Mouse (Mus musculus) myocyte (in vitro differentiated cells): ENCODE results near the gene Zmynd10. TPM values are rescaled to one million over a fixed set of nuclear protein-coding genes. Genes with fewer than 3 reads are reported as not detected.
"Not testable (repeated sequence)": the region's sequence is repeated elsewhere in the genome, so short reads cannot be mapped to it uniquely, and the experiment has no call there.

Experiments
- H3K27me3 ChIP-seq: one replicate; pipeline ENCODE4 v1.6.1; 2011; ENCODE audit not compliant: control insufficient read depth, insufficient read depth, insufficient read length
- H3K36me3 ChIP-seq: one replicate; pipeline ENCODE4 v1.6.1; 2011; ENCODE audit not compliant: control insufficient read depth, insufficient read depth
- H3K4me2 ChIP-seq: one replicate; pipeline ENCODE4 v1.6.1; 2011; ENCODE audit warnings: low read depth, control low read depth
- H3K4me3 ChIP-seq: one replicate; pipeline ENCODE4 v1.5.1; 2011; ENCODE audit warnings: mild to moderate bottlenecking, control low read depth, moderate library complexity
- H3K79me2 ChIP-seq: one replicate; pipeline ENCODE4 v1.6.1; 2011; ENCODE audit not compliant: control insufficient read depth, insufficient read depth
- H3ac ChIP-seq: one replicate; pipeline ENCODE4 v1.6.1; 2011; ENCODE audit not compliant: control insufficient read depth, insufficient read length
- CEBPB ChIP-seq: IDR thresholded peaks from 2 replicates; pipeline ENCODE4 v1.6.1; 2011; ENCODE audit warnings: mild to moderate bottlenecking, moderate library complexity; ENCODE audit not compliant: poor library complexity, insufficient read depth, severe bottlenecking
- E2F4 ChIP-seq: IDR thresholded peaks from one replicate; pipeline ENCODE4 v1.6.1; 2011; ENCODE audit warnings: mild to moderate bottlenecking, control low read depth, moderate library complexity; ENCODE audit not compliant: insufficient read depth
- MAX ChIP-seq: IDR thresholded peaks from one replicate; pipeline ENCODE4 v1.6.1; 2011; ENCODE audit warnings: low read depth, mild to moderate bottlenecking, control low read depth
- MYOD1 ChIP-seq, 3 experiments: IDR thresholded peaks; one replicate each; pipeline ENCODE4 v1.6.1; 2011; ENCODE audit warnings: control low read depth in 2 of 3, low read depth in 2 of 3, mild to moderate bottlenecking in 2 of 3, moderate library complexity in 1 of 3; ENCODE audit not compliant: insufficient read length in 2 of 3, control insufficient read depth in 1 of 3
- MYOG ChIP-seq, 3 experiments: IDR thresholded peaks; one replicate each; pipeline ENCODE4 v1.6.1; 2011; ENCODE audit warnings: control low read depth in 2 of 3, low read depth in 2 of 3, mild to moderate bottlenecking in 2 of 3; ENCODE audit not compliant: insufficient read length in 2 of 3, control insufficient read depth in 1 of 3, insufficient read depth in 1 of 3
- POLR2A ChIP-seq: IDR thresholded peaks from one replicate; pipeline ENCODE4 v1.6.1; 2011; ENCODE audit warnings: low read depth, mild to moderate bottlenecking, control low read depth, moderate library complexity; ENCODE audit not compliant: insufficient read length
- POLR2AphosphoS2 ChIP-seq: IDR thresholded peaks from one replicate; pipeline ENCODE4 v1.6.1; 2011; ENCODE audit warnings: low read depth, control low read depth; ENCODE audit not compliant: insufficient read length
- REST ChIP-seq: IDR thresholded peaks from one replicate; pipeline ENCODE4 v1.6.1; 2011; ENCODE audit warnings: mild to moderate bottlenecking, control low read depth, moderate library complexity; ENCODE audit not compliant: insufficient read depth, insufficient read length
- SRF ChIP-seq: IDR thresholded peaks from one replicate; pipeline ENCODE4 v1.6.1; 2011; ENCODE audit warnings: low read depth; ENCODE audit not compliant: control insufficient read depth, insufficient read length
- TCF12 ChIP-seq: IDR thresholded peaks from one replicate; pipeline ENCODE4 v1.6.1; 2011; ENCODE audit warnings: mild to moderate bottlenecking, control low read depth; ENCODE audit not compliant: poor library complexity, insufficient read depth, severe bottlenecking
- TCF3 ChIP-seq: IDR thresholded peaks from one replicate; pipeline ENCODE4 v1.6.1; 2011; ENCODE audit warnings: low read depth, control low read depth; ENCODE audit not compliant: insufficient read length
- USF1 ChIP-seq: IDR thresholded peaks from one replicate; pipeline ENCODE4 v1.6.1; 2011; ENCODE audit warnings: low read depth, mild to moderate bottlenecking, control low read depth, moderate library complexity
- polyA plus RNA-seq: library from polyadenylated mRNA; unstranded; fragments of >200 nt; fragmentation: generic; extraction: Trizol; gene quantifications from one replicate; pipeline ENCODE4 v1.2.1, GENCODE M21; 2012; ENCODE audit warnings: missing spikeins

Zmynd10 gene
- polyA plus RNA-seq, 1 experiment = 0.52 TPM

GRCm38 (mm10) chr9:107570016-107570415 lies 22.9 kb downstream of the Zmynd10 start:
- H3ac ChIP-seq = peak overlapping the region; percentile 69
- H3K36me3 ChIP-seq = no peaks in the 10 kb centered on the region
- TF ChIP-seq REST = no peak
- TF ChIP-seq TCF3 = no peak
- no peak for TF ChIP-seq E2F4
- TF ChIP-seq USF1 = no peak
- no peak for TF ChIP-seq MYOG (IDR thresholded peaks at IDR 0.05; ENCODE audit: control insufficient read depth in 1 of 3, insufficient read depth in 1 of 3, insufficient read length in 2 of 3, low read depth in 2 of 3)
- no peak for TF ChIP-seq MYOD1 (IDR thresholded peaks at IDR 0.05; ENCODE audit: control insufficient read depth in 1 of 3, insufficient read length in 2 of 3, low read depth in 2 of 3)
- no peak for TF ChIP-seq MAX
- no peak for TF ChIP-seq POLR2A
- TF ChIP-seq SRF = no peak
- no peak for TF ChIP-seq POLR2AphosphoS2
- TF ChIP-seq TCF12 = no peak
- no peak for TF ChIP-seq CEBPB
- peak overlapping the region; percentile 98 for H3K4me2 ChIP-seq
- peak overlapping the region; percentile 81 for H3K4me3 ChIP-seq
- H3K79me2 ChIP-seq = peaks cover 11% of the 10 kb centered on the region
- no peaks in the 10 kb centered on the region for H3K27me3 ChIP-seq

GRCm38 (mm10) chr9:107570845-107571244 lies 23.7 kb downstream of the Zmynd10 start:
- Histone ChIP-seq H3K79me2 (peaks cover 11% of the 10 kb centered on the region), H3ac (no peak overlapping the region), H3K4me3 (no peak overlapping the region), H3K36me3 (no peaks in the 10 kb centered on the region), H3K4me2 (no peak overlapping the region), H3K27me3 (no peaks in the 10 kb centered on the region)
- no peak for TF ChIP-seq SRF
- no peak for TF ChIP-seq POLR2A
- no peak for TF ChIP-seq USF1
- TF ChIP-seq POLR2AphosphoS2 = no peak
- no peak for TF ChIP-seq CEBPB
- no peak for TF ChIP-seq E2F4
- no peak for TF ChIP-seq REST
- TF ChIP-seq TCF12 = no peak
- no peak for TF ChIP-seq TCF3

GRCm38 (mm10) chr9:107571534-107572326 lies 24.6 kb downstream of the Zmynd10 start:
- H3K79me2 ChIP-seq = peaks cover 11% of the 10 kb centered on the region
- H3K36me3 ChIP-seq = no peaks in the 10 kb centered on the region
- H3K4me2 ChIP-seq = no peak overlapping the region
- no peaks in the 10 kb centered on the region for H3K27me3 ChIP-seq
- no peak overlapping the region for H3ac ChIP-seq
- H3K4me3 ChIP-seq = no peak overlapping the region
- TF ChIP-seq TCF12 = no peak

- Histone ChIP-seq H3K79me2 (peaks cover 11% of the 10 kb centered on the region), H3ac (no peak overlapping the region)
These were observed 25.2 kb downstream of the Zmynd10 start for GRCm38 (mm10) chr9:107572327-107572662.

GRCm38 (mm10) chr9:107573774-107574173 lies 26.7 kb downstream of the Zmynd10 start:
- peaks cover 11% of the 10 kb centered on the region for H3K79me2 ChIP-seq
- not testable (repeated sequence) for H3K27me3 ChIP-seq, H3K4me3 ChIP-seq, H3ac ChIP-seq, H3K4me2 ChIP-seq, H3K36me3 ChIP-seq

More at GRCm38 (mm10) chr9:107572327-107572662, 25.2 kb downstream of the Zmynd10 start:
- no peak overlapping the region for H3K4me2 ChIP-seq
- TF ChIP-seq MAX = no peak
- TF ChIP-seq TCF12 = no peak
- no peak for TF ChIP-seq TCF3
- TF ChIP-seq E2F4 = no peak
- TF ChIP-seq POLR2AphosphoS2 = no peak
- TF ChIP-seq REST = no peak
- no peak for TF ChIP-seq POLR2A
- TF ChIP-seq USF1 = no peak
- TF ChIP-seq CEBPB = no peak
- TF ChIP-seq MYOG (IDR thresholded peaks at IDR 0.05; ENCODE audit: control insufficient read depth in 1 of 3, insufficient read depth in 1 of 3, insufficient read length in 2 of 3, low read depth in 2 of 3) = no peak
- TF ChIP-seq SRF = no peak
- no peak for TF ChIP-seq MYOD1 (IDR thresholded peaks at IDR 0.05; ENCODE audit: control insufficient read depth in 1 of 3, insufficient read length in 2 of 3, low read depth in 2 of 3)
- H3K36me3 ChIP-seq = no peaks in the 10 kb centered on the region
- H3K4me3 ChIP-seq = no peak overlapping the region
- no peaks in the 10 kb centered on the region for H3K27me3 ChIP-seq
